Mouse (Mus musculus) brain, embryonic 14.5 days (tissue): Measurements from ENCODE around the gene Cnst. TPM values are rescaled to one million over a fixed set of nuclear protein-coding genes. Genes with fewer than 3 reads are reported as not detected.

Experiments
- DNase-seq: peaks from one replicate; pipeline ENCODE4 v3.0.0-alpha.2; 2011; ENCODE audit warnings: low read depth
- CTCF ChIP-seq: fragments of 200-500 bp; IDR thresholded peaks from 2 replicates; pipeline ENCODE4 v1.5.1; 2012; ENCODE audit warnings: inconsistent platforms, mild to moderate bottlenecking, moderate library complexity, borderline replicate concordance; ENCODE audit not compliant: insufficient read depth, insufficient read length; ENCODE audit errors: extremely low read depth
- POLR2A ChIP-seq: fragments of 200-500 bp; IDR thresholded peaks from 2 replicates; pipeline ENCODE4 v1.6.1; 2012; ENCODE audit warnings: mild to moderate bottlenecking, inconsistent platforms, borderline replicate concordance; ENCODE audit not compliant: poor library complexity, insufficient read depth, insufficient read length, severe bottlenecking; ENCODE audit errors: extremely low read depth
- polyA plus RNA-seq: library from polyadenylated mRNA; depleted of rRNA; stranded (reverse); fragments of >200 nt; gene quantifications from 2 replicates; pipeline ENCODE4 v1.2.3, GENCODE M21; 2012

The Cnst gene
- polyA plus RNA-seq, 1 experiment = 33.9 TPM

DNA sequence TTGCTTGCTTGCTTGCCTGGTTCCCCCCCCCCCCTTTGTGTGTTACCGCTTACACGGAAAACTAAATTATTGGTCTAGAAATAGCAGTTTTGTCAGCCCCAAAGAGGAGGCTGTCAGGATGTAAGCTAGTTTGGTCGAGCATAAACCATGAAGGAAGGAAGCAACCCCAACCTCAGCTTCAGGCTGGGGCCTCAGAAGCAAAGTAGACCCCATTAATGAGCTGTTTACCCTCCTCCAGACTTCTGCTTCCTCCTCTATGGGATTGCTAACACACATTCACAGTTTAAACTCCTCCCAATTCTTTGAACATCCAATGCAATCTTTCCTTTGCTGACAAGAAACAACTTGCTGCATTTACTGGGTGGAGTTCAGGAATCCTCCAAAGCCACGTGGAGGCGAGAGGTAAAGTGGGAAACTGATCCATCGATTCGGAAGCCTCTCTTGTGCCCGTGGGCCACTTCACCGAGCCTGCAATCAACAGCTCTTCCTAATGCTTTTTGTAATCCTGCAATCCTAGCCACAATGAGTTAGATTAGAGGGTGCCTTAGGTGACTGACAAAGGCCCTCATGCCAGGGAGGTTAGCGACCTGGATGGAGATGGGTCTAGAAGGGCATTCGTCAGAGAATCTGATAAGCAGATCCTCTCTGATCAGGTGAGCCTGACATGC is 86.7 kb downstream of the Cnst start:
- no peak for TF ChIP-seq CTCF
- no peak for TF ChIP-seq POLR2A
- no peak for DNase-seq

DNA sequence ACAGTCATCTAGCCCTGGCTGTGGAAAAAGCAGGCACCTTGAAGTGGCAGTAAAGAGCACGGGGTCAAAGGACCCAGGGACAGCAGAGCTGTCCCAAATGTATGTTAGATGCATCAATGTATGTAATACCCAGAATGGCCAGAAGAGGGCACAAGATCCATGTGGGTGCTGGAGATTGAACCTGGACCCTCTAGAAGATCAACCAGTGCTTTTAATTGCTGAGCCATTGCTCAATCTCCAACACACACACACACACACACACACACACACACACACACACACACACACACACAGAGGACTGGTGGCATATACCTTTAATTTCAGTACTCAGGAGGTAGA is 87.2 kb downstream of the Cnst start:
- DNase-seq = no peak
- TF ChIP-seq CTCF (peak; percentile 52; the same call in 1 of the 2 replicates), POLR2A (no peak)

DNA sequence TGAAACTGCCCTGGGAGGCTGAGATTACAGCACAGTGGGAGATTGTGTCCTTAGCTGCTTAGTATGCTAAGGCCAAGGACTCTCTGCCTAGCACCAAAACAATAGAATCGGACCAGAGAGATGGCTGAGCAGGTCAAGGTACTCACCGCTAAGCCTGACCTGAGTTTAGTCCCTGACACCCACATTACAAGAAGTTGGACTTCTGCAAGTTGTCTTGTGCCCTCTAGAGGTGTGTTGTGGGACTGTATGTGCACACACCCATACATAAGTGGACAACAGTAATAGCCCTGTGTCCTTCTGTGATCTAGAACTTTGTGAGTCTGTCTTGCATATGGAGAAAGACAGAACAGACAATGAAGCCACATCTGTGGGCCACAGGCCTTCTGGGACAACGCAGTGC is 88.0 kb downstream of the Cnst start:
- no peak for TF ChIP-seq POLR2A
- TF ChIP-seq CTCF = peak; percentile 15; the same call in 1 of the 2 replicates
- DNase-seq = no peak

DNA sequence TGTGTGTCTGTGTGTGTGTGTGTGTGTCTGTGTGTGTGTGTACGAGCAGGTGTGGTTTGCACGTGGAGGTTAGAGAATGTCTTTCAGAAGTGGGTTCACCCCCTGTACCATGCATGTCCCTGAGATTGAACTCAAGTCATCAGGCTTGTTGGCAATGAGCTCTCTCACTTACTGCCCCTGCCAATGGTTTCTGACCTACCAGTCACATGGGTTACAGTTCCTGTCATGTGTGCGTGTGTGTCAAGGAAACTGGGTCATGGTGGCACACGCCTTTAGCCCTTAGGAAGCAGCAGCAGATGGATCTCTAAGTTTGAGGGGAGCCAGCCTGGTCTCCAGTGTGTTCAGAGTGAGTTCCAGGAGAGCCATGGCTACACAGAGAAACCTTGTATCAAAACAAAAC is 96.6 kb downstream of the Cnst start:
- TF ChIP-seq CTCF (no peak), POLR2A (no peak)

DNA sequence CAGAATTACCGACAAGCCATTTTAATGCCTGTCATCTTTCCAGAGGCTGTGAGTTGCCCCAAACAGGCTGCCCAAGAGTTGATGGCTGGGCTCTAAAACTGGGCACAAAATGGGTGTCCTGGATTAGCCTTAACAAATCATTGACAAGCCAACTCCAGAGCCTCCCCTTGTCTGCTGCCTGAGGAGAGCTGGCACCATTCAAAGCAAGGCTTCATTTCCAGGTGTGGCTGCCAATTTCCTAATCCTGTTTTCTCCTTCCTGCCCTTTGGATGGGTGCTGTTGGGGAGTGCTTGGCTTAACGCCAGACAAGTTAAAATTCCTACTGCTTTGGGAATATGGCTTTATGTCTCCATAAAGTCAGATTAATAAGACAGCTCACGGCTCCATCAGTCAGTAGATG is 98.0 kb downstream of the Cnst start:
- TF ChIP-seq CTCF (no peak), POLR2A (no peak)
- DNase-seq = peak; percentile 49

More for the DNA sequence above, 96.6 kb downstream of the Cnst start:
- no peak for DNase-seq

DNA sequence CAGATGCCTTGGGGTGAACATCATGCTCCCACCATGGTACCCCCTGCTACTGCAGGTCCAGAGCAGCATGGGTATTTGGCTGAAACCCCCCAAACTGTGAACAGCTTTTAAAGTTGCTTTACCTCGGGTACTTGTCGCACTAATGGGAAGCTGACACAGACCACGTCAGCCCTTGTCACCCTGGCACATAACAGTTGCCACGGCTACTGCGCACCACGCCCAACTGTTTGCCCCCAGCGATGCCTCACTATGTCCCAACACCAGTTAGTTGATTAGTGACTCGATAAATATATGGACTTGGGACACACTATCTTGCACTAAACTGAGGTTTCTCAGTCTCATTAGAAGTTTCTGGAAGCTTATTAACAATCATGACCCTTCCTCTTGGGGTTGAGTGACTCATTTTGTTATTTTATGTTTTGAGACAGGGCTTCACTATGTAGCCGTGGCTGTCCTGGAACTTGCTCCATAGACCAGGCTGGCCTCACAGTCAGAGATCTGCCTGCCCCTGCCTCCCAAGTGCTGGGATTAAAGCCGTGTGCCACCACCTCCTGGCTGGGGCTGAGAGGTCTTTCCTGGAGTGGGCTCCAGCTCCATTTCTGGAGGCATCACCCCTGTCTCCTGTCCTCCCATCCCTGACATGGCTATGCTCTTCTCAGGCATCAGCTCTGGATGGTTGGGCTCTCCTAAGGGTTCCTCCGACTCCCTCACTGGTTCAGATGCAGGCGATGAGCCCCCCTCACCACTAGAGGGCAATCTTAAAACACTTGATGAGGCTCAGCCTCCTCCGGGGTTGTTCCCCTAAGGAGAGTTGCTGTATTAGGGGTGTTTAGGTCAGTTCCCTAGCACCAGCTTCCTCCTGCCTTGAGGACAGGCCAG is 99.2 kb downstream of the Cnst start:
- TF ChIP-seq POLR2A = no peak
- TF ChIP-seq CTCF = peak; percentile 91

DNA sequence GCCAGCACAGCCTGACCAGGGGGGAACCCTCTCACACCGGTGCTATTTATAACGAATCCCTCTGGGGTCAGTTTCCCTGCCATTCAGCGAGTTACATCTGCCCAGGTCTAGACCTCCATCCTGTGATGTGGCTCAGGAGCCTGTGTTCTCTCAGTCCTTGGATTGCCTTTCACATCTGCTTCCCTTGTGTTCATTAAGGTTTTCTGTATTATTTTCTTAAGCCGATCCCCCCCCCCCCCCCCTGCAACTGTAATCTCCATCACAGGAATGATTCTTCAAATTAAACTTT is 99.8 kb downstream of the Cnst start:
- no peak for TF ChIP-seq CTCF
- TF ChIP-seq POLR2A = no peak
- DNase-seq = no peak

More for the DNA sequence above, 99.2 kb downstream of the Cnst start:
- DNase-seq = peak; percentile 83

DNA sequence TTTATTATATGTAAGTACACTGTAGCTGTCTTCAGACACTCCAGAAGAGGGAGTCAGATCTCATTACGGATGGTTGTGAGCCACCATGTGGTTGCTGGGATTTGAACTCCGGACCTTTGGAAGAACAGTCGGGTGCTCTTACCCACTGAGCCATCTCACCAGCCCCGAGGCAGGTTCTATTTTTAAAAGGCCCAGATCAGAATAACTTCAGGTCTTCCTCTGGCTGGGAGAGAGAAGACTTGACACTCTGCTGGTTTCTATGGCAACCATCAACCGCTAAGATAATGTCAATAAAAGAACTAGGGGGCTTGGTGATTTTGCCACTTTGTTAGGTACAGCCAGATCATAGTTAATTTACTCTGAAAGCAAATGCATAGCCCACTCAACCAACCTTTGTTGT is 102.5 kb downstream of the Cnst start:
- peak; percentile 58 for DNase-seq

DNA sequence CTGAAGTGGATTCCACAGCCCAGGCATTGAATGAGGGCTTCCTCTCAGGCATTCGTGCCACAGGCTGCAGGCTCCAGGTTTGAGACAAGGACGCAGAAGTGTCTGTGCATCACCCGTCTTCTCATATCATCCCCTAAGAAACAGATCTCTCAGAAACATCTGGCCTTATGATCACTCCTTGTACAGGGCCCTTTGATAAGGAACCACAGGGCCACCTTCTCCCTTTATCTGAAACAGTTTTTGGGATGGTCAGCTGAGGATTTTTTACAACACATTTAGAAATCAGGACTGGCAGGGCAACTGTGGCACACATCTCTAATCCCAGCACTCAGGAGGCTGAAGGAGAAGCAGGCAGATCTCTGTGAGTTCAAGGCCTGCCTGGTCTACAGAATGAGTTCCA is 103.2 kb downstream of the Cnst start:
- TF ChIP-seq CTCF (no peak), POLR2A (no peak)
- DNase-seq = no peak

DNA sequence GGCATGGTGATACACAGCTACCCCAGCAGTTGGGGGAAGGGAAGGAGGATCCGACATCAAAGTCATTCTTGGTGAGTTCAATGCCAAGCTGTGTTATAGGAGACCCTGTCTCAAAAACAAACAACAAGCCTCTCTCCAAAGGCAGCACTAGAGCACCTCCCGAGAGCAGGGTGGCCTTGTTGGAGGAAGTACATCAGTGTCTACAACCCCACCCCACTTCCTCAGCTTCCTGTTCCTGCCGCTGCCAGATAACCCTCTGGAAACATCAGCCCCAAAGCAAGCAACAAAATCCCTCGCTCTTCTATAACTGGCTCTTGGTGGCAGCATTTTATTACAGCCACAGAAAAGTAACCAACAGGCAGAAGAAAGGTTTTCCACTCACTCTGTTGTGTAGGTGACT is 104.1 kb downstream of the Cnst start:
- TF ChIP-seq POLR2A (no peak), CTCF (no peak)
- DNase-seq = no peak

DNA sequence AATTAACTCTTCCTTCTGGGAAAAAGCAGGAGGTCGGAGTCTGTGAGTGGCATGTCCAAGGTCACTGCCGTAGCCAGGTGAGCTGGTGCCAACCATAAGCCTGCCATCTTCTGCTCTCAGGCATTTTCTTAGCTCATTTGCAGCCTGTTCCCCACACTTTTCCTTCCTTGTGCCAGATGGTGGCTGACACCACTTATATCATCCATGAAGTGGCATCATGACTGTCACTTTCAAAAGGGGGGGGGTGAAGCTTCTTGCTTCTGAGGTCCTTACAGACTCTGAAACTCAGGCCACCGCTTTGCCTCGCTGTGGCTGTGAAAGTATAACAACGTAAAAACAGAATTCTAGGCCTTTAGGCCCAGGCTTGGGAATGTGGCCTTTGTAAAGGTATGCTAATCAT is 105.1 kb downstream of the Cnst start:
- DNase-seq = peak; percentile 14
- no peak for TF ChIP-seq CTCF
- no peak for TF ChIP-seq POLR2A

DNA sequence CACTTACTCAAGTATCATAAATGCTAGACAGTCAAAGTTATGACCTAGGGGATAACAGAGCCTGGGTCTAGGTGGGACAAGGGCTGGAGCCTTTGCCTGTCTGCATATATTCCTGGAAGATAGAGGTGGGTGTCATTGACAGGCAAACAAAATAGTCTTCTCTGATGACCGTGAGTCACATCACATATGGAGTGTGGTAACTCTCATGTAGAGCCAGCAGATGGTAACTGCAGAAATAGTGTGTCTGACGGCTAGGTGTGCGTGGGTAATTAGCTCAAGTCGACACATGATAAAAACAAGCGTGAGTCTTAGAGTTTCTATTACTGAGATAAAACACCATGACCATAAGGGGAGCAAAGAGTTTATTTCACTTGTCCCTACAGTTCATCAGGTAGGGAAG is 116.9 kb downstream of the Cnst start:
- no peak for DNase-seq
- no peak for TF ChIP-seq POLR2A
- TF ChIP-seq CTCF = no peak

DNA sequence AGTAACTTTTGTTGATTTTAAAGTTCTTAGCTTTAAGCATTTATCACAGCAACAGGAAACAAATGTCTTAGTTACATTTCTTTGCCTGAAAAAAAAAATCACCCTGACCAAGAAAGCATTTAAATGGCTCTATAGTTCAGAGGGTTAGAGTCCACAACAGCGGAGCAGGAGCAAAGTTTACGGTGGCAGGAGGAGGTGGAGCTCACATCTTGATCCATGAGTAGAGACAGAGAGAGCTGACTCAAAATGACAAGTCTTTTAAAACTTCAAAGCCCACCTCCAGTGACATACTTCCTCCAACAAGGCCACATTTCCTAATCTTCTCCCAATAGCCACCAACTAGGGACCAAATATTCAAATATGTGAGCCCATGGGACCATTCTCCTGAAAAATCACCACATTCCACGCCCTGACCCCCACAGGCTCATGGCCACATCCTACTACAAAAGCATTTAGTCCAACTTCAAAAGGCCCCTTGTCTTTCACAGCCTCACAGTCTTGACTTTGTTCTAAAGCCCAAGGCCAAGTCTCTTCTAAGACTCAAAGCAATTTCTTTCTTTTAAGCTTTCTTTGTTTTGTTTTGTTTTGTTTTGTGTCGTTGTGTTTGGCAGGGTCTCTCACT is 118.2 kb downstream of the Cnst start:
- DNase-seq = no peak
- TF ChIP-seq POLR2A = no peak
- TF ChIP-seq CTCF = no peak

DNA sequence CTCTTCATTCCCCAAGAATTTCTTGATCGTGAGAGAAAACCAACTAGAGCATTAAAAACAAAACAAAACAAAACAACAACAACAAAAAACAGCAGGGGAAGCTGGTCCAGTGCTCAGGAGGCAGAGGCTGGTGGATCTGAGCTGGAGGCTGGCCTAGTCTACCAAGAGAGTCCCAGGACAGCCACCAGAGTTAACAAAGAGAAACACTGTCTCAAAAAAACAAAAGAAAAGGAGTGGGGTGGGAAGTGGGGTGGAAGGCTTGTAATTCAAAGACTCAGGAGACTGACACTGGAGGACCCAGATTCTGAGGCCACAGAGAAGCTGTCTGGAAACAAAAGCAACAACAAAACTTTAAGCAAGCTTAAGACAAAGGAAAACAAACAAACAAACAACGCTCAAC is 120.8 kb downstream of the Cnst start:
- DNase-seq = no peak
- TF ChIP-seq CTCF (no peak), POLR2A (no peak)
